Mouse (Mus musculus): Measurements from ENCODE around the gene Rag2.

Gene Rag2

GRCm38 (mm10) chr2:101627227-101627626 is 2.7 kb downstream of the Rag2 start:
- DNase-seq (ENCODE audit: low spot score): no peak

GRCm38 (mm10) chr2:101628297-101629236 is 4.0 kb downstream of the Rag2 start:
- DNase-seq (ENCODE audit: low spot score): peak; percentile 91

GRCm38 (mm10) chr2:101638979-101639839 is 14.7 kb downstream of the Rag2 start:
- no peak for DNase-seq (ENCODE audit: low spot score)

- DNase-seq (ENCODE audit: low spot score): no peak
These were observed 15.4 kb downstream of the Rag2 start for GRCm38 (mm10) chr2:101639840-101640350.

- DNase-seq (ENCODE audit: low spot score): no peak
These were observed 21.3 kb downstream of the Rag2 start for GRCm38 (mm10) chr2:101645841-101646240.

GRCm38 (mm10) chr2:101648361-101648760 is 23.8 kb downstream of the Rag2 start:
- no peak for DNase-seq (ENCODE audit: low spot score)

- no peak for DNase-seq (ENCODE audit: low spot score)
These were observed 24.7 kb downstream of the Rag2 start, which contains the start of the genes Rag1 and B230118H07Rik for GRCm38 (mm10) chr2:101649114-101649671. Gene Rag1, minus strand, starts transcription at chr2:101649501. Gene B230118H07Rik, minus strand, starts transcription at chr2:101649532.

- no peak for DNase-seq (ENCODE audit: low spot score)
These were observed 25.9 kb downstream of the Rag2 start for GRCm38 (mm10) chr2:101650446-101650845.

- DNase-seq (ENCODE audit: low spot score): peak; percentile 6
These were observed 27.8 kb downstream of the Rag2 start for GRCm38 (mm10) chr2:101652204-101652920.

GRCm38 (mm10) chr2:101652921-101653597 is 28.5 kb downstream of the Rag2 start:
- peak; percentile 21 for DNase-seq (ENCODE audit: low spot score)

GRCm38 (mm10) chr2:101660536-101660935 is 36.0 kb downstream of the Rag2 start:
- no peak for DNase-seq (ENCODE audit: low spot score)

GRCm38 (mm10) chr2:101665058-101665702 is 40.7 kb downstream of the Rag2 start:
- peak; percentile 43 for DNase-seq (ENCODE audit: low spot score)

- no peak for DNase-seq (ENCODE audit: low spot score)
These were observed 41.2 kb downstream of the Rag2 start for GRCm38 (mm10) chr2:101665703-101666092.

GRCm38 (mm10) chr2:101668751-101669150 is 44.2 kb downstream of the Rag2 start:
- DNase-seq (ENCODE audit: low spot score): no peak

GRCm38 (mm10) chr2:101673547-101673946 is 49.0 kb downstream of the Rag2 start:
- DNase-seq (ENCODE audit: low spot score): no peak

GRCm38 (mm10) chr2:101678236-101679021 is 53.9 kb downstream of the Rag2 start, which contains the start of gene Traf6:
Gene Traf6, plus strand, starts transcription at chr2:101678429.
- DNase-seq (ENCODE audit: low spot score): peak; percentile 86

GRCm38 (mm10) chr2:101679164-101679784 is 54.8 kb downstream of the Rag2 start:
- DNase-seq (ENCODE audit: low spot score): peak; percentile 5

All from yolk sac, embryonic 10.5 days (tissue).